Mouse (Mus musculus) olfactory bulb, adult 2 months (tissue): ENCODE data around the gene Ppp1r14a.

Experiments used
- CTCF ChIP-seq: fragments of 200-500 bp; IDR thresholded peaks from 2 replicates; pipeline ENCODE4 v1.5.1; 2012; ENCODE audit warnings: low read depth, mild to moderate bottlenecking, low read length, moderate library complexity; ENCODE audit not compliant: insufficient read depth
- POLR2A ChIP-seq: fragments of 200-500 bp; IDR thresholded peaks from 2 replicates; pipeline ENCODE4 v1.6.1; 2012; ENCODE audit warnings: mild to moderate bottlenecking, low read depth, low read length, moderate library complexity; ENCODE audit not compliant: insufficient read depth

DNA sequence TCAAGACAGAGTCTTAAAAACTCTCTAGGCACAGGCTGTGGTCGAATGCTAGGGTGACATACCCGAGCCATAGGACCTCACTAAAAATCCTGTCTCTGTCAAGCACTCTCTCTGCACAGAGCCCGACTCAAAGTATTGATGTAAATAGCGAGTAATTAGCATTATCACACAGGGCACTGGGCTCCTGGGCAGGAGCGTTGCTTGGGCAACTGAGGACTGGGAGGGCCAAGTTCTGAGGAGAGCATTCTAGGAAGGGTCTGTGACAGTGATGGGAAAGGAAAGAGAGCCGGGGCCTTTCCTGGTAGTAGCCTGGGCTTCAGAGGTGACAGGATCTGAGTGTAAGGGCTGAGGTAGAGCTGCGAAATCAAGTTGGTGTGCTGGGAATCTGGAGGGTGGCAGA is 17.0 kb downstream of the Ppp1r14a start:
- TF ChIP-seq POLR2A (no peak), CTCF (no peak)
